Mouse (Mus musculus): ENCODE results near the gene Tnfrsf25. TPM values are rescaled to one million over a fixed set of nuclear protein-coding genes. Genes with fewer than 3 reads are reported as not detected.
A peak's percentile ranks its signal among the peaks of the same experiment; 100 is the strongest.

Gene Tnfrsf25
- total RNA-seq, 2 experiments from 2014 or later: 1.9 to 2.0 TPM

- DNase-seq (ENCODE audit: low spot score in 2 of 2): no peak
These were observed 24.7 kb downstream of the Tnfrsf25 start for GRCm38 (mm10) chr4:152140441-152140840.

DNA sequence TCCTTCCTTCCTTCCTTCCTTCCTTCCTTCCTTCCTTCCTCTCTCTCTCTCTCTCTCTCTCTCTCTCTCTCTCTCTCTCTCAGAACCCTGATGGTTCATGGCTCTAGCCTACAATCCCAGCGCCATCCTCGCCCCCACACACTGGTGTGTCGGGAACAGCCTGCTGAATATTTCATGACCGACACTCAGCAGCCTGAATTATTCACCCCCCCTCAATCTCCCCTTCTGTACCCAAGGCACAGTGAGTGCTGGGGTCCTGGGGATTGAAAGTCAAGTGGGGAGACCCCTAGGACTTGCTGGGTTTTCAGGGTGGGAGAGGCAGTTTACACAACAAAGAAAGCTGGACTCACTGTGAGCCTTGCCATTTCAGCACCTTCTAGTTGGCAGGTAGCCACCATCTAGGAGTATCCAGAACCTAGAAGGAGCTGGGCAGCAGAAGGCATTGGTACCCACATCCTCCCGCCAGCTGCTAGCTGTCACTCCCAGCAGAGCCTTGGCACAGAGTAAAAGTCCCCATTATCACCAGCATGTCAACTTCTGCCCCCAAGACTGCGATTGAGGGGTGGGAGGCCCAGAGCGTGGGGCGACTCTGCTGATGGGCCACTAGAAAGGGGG is 25.9 kb downstream of the Tnfrsf25 start:
- no peak for DNase-seq (ENCODE audit: low spot score in 2 of 2)

GRCm38 (mm10) chr4:152143632-152144031 is 27.9 kb downstream of the Tnfrsf25 start:
- no peak for DNase-seq (ENCODE audit: low spot score in 2 of 2)

GRCm38 (mm10) chr4:152145473-152145872 is 29.7 kb downstream of the Tnfrsf25 start:
- DNase-seq (ENCODE audit: low spot score in 2 of 2): no peak

- no peak for DNase-seq (ENCODE audit: low spot score in 2 of 2)
These were observed 30.5 kb downstream of the Tnfrsf25 start for GRCm38 (mm10) chr4:152146033-152146827.

GRCm38 (mm10) chr4:152150546-152150945 is 34.8 kb downstream of the Tnfrsf25 start:
- DNase-seq (ENCODE audit: low spot score in 2 of 2): no peak

GRCm38 (mm10) chr4:152151451-152151965 is 35.8 kb downstream of the Tnfrsf25 start:
- no peak for DNase-seq (ENCODE audit: low spot score in 2 of 2)

- DNase-seq (ENCODE audit: low spot score in 2 of 2): peak in 1 of 2 experiments; percentile 48
These were observed 36.3 kb downstream of the Tnfrsf25 start, which contains the start of gene Espn for GRCm38 (mm10) chr4:152151966-152152544. Espn (minus strand) TSS chr4:152152371.

DNA sequence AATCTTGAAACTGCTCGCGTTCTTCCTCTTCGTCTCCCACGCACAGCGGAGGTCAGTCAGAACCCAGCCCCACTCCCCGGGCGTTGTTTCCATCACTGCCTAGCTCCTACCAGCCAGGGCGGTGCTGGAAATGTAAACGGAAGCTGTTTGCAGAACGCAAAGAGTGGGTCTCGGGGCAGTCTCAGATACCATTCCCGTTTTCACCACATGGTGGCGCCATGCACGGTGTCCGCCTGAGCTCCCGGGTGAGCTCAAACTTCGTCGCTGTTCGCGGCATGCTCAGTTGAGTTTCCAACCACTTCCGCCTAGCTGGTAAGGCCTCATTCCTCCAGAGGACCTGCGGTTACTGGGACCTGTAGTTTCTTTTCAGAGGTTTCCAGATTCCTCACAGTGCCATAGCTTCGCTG is 38.0 kb downstream of the Tnfrsf25 start:
- peak; percentile 75 to 84 for DNase-seq (ENCODE audit: low spot score in 2 of 2)

GRCm38 (mm10) chr4:152155019-152155418 is 39.3 kb downstream of the Tnfrsf25 start:
- DNase-seq (ENCODE audit: low spot score in 2 of 2): no peak

GRCm38 (mm10) chr4:152157779-152158584 is 42.2 kb downstream of the Tnfrsf25 start:
- DNase-seq (ENCODE audit: low spot score in 2 of 2): no peak

DNA sequence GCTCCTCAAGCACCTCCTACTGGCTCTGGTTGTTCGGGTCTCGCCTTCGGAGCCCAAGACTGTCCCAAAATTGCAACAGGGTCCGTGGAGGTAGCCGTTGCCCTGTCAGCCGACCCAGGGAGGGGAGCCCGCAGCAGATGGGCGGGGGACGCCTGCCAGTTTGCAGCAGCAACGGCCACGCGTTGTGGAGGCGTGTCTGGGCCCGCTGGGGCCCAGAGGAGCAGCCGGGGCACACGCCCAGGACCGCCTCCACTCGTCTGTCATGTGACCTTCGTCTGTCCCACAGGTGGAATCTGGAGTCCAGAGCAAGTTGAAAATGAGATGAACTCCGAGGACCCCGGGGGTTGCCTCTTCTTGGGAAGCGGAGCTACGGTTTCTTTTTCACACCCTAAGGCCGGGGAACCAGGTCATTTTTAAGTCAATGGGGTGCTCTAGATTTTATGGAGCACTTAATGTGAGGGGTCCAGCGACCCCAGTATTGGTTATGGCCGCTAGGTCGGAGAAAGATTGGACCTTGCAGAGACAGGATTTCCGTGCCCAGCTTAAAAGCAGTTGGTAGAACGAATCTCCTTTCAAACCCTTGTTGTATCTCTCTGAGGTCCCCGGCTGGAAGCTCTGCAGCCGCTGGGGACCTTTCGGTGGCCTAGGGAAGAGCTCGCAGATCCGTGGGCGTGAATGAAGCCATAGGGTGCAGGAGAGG is 43.0 kb downstream of the Tnfrsf25 start, which contains the start of gene Hes2:
Gene Hes2, plus strand, starts transcription at position 283 of the 700 bp plus-strand sequence.
- DNase-seq (ENCODE audit: low spot score in 2 of 2): no peak

DNA sequence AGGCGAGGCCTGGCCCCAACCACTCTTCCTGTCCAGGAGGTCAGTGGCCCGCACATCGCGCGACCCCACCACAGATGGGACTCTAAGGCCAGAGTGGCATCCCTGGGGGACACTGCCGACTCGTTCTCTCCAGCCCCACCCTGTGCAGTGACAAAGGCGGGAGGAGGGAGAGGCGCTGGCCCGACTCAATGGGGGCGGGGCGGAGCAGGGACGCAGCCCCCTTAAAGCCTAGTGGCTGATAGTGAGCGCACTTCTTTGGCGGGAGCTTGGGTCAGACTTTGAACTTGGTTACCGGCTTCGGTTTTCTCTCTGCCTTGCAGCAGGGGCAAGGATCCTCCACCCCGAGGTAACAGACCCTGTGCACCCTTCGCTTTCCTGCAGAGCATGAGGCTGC is 43.5 kb downstream of the Tnfrsf25 start:
- no peak for DNase-seq (ENCODE audit: low spot score in 2 of 2)

- DNase-seq (ENCODE audit: low spot score in 2 of 2): no peak
These were observed 45.0 kb downstream of the Tnfrsf25 start for GRCm38 (mm10) chr4:152160748-152161147.

DNA sequence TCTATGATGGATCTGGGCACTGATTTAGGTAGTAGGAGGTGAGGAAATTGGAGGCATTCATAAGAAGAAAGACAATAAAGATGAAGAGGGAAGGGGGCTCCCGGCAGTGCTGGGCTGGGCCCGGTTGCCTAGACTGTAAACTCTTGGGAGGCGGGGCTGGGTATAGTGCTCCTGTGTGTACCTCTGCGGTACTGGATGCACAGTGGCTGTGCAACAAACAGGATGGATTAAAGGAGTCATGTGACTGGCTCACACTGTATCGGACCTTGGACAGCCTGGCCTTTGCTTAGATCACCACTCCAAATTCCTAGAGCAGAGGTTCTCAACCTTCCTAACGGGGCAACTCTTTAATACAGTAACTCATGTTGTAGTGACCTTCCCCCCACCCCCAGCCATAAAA is 45.9 kb downstream of the Tnfrsf25 start:
- DNase-seq (ENCODE audit: low spot score in 2 of 2): no peak

- no peak for DNase-seq (ENCODE audit: low spot score in 2 of 2)
These were observed 47.0 kb downstream of the Tnfrsf25 start for GRCm38 (mm10) chr4:152162748-152163147.

DNA sequence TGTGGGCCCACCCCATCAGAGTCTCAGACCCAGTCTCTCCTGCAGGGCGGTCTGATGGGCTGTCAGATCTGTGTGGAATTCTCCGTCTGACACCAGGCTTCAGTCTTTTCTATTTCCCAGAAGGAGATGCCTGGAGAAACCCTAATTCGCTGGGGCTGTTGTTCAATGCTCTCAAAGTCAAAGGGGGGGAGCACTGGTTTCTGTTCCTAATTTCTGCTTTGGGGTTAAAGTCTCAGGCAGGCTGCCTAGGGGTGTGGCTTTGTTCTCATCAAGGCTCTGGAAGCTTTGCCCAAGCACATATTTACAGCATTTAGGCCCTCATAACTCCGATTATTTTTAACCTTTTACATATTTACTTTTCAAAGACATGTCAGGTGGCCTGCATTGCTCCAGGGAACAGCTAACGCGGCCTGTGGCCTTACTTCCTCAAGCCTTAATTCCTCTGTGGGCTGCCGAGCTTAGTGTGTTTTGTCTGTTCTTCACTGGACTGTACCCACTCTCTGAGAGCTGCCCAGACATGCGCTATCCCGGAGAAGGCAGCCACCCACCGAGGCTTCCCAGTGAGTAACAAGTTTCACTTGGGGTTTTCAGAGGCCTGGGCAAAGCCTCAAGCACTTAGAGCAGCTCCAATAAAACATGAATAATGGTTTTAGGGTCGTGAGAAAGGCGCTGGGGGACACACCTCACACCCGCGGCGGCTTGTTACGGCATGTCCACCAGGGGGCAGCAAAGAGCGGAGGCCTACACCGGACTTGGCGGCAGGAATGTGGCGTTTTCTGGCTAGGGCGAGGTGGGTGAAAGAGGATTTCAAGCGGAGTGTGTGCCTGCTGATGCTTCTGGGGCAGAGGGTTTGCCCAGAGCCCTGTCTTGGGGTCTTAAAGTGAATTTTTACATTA is 49.5 kb downstream of the Tnfrsf25 start:
- peak; percentile 69 to 77 for DNase-seq (ENCODE audit: low spot score in 2 of 2)

DNA sequence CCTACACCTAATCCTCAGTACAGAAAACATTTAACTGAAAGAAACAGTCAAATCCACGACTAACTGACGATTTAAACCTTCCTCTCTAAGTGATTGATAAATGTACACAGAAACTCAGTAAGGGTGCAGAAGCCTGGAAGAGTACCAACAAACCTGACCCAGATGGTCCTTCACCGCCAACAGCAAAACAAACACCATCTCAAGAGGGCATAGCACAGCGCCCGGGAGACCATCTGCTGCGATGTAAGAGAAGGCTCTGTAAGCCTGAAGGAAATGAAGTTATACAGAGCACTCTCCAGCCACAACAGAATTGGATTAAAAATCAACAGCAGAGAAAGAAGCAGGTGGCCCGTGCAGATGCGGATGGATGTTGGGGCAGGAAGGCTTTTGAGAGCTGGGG is 52.3 kb downstream of the Tnfrsf25 start:
- no peak for DNase-seq (ENCODE audit: low spot score in 2 of 2)

GRCm38 (mm10) chr4:152169103-152169502 is 53.4 kb downstream of the Tnfrsf25 start:
- no peak for DNase-seq (ENCODE audit: low spot score in 2 of 2)

All from gastrocnemius, postnatal 4 days (tissue).